Mouse (Mus musculus): ENCODE measurements at regions not wholly inside any gene's neighbourhood (a gene's known extent, or its start where the extent isn't known, plus 50 kb on each side); places are given as distances from the start of the nearest gene placed in this dataset.
"Not testable (repeated sequence)": the region's sequence is repeated elsewhere in the genome, so short reads cannot be mapped to it uniquely, and the experiment has no call there.

- not testable (repeated sequence) for TF ChIP-seq CTCF (IDR thresholded peaks at IDR 0.05); POLR2A (IDR thresholded peaks at IDR 0.05; ENCODE audit: insufficient read depth, low read depth, low read length)
Measured at GRCm38 (mm10) chr3:6922647-6923046, 302.4 kb upstream of the 1700008P02Rik start.
